Mouse (Mus musculus) forebrain, embryonic 16.5 days (tissue): ENCODE measurements around the gene Nup50. TPM values are rescaled to one million over a fixed set of nuclear protein-coding genes. Genes with fewer than 3 reads are reported as not detected.

Source experiments
- ATAC-seq: fragments of 200-750 bp; cut with Nextera tagmentation; 2 replicates; pipeline ENCODE4 v1.8.0; 2017; ENCODE audit warnings: mild to moderate bottlenecking, moderate library complexity
- H3K27ac ChIP-seq: fragments of 300-500 bp; sonication (generic); 2 replicates; pipeline ENCODE4 v1.5.1; 2014; ENCODE audit warnings: low read length, control low read depth
- H3K27me3 ChIP-seq: fragments of 300-500 bp; sonication (generic); replicated peaks from 2 replicates; pipeline ENCODE4 v1.6.1; 2014; ENCODE audit warnings: low read length; ENCODE audit not compliant: control insufficient read depth, insufficient read depth
- H3K36me3 ChIP-seq: fragments of 300-500 bp; sonication (generic); 2 replicates; pipeline ENCODE4 v1.6.1; 2014; ENCODE audit not compliant: control insufficient read depth, insufficient read depth
- H3K4me1 ChIP-seq: fragments of 300-500 bp; sonication (generic); replicated peaks from 2 replicates; pipeline ENCODE4 v1.6.1; 2014; ENCODE audit warnings: low read length; ENCODE audit not compliant: control insufficient read depth, insufficient read depth
- H3K4me2 ChIP-seq: fragments of 300-500 bp; sonication (generic); 2 replicates; pipeline ENCODE4 v1.6.1; 2014; ENCODE audit warnings: mild to moderate bottlenecking, low read length, control low read depth
- H3K4me3 ChIP-seq: fragments of 300-500 bp; sonication (generic); replicated peaks from 2 replicates; pipeline ENCODE4 v1.5.1; 2014; ENCODE audit warnings: mild to moderate bottlenecking, low read length, control low read depth
- H3K9ac ChIP-seq: fragments of 300-500 bp; sonication (generic); replicated peaks from 2 replicates; pipeline ENCODE4 v1.6.1; 2014; ENCODE audit warnings: low read depth, low read length, control low read depth
- H3K9me3 ChIP-seq: fragments of 300-500 bp; sonication (generic); 2 replicates; pipeline ENCODE4 v1.6.1; 2016; ENCODE audit warnings: low read length; ENCODE audit not compliant: control insufficient read depth
- WGBS: fragments of 180-500 bp; shearing (Covaris S2); extraction: QIAGEN DNeasy Blood & Tissue Kit; methylation state at CpG from one replicate; pipeline ENCODE4 v1.1.7; 2014; 5-methylcytosine and 5-hydroxymethylcytosine counted together
- microRNA-seq: library from miRNA; unstranded; fragments of <30 nt; microRNA quantifications from one replicate; pipeline ENCODE4, GENCODE M21; 2017
- polyA plus RNA-seq: library from polyadenylated mRNA; unstranded; fragments of >200 nt; fragmentation: Nextera tagmentation; extraction: Ambion mirVana; gene quantifications from 2 replicates; pipeline ENCODE4 v1.2.1, GENCODE M21; 2015

The Nup50 gene
- polyA plus RNA-seq, 1 experiment from 2014 or later: 30.1 TPM

- peak overlapping the region; percentile 80 for H3K4me2 ChIP-seq
- peaks cover 51% of the 10 kb centered on the region for H3K4me1 ChIP-seq
- H3K9me3 ChIP-seq: no peaks in the 10 kb centered on the region
- no peak overlapping the region for H3K27ac ChIP-seq
- H3K4me3 ChIP-seq: no peak overlapping the region
- H3K9ac ChIP-seq: 0 out of 2 replicates have a peak overlapping the region, but pooled peaks have one; percentile 10
- H3K27me3 ChIP-seq: no peaks in the 10 kb centered on the region
- H3K36me3 ChIP-seq: no peaks in the 10 kb centered on the region
- WGBS: 87% methylated on average over 12 of the region's 12 CpGs
- no peak for ATAC-seq
Measured at GRCm38 (mm10) chr15:84985516-84986160, 62.4 kb downstream of the Nup50 start.

GRCm38 (mm10) chr15:84986171-84987019 is 63.2 kb downstream of the Nup50 start:
- WGBS: 70% methylated on average over 4 of the region's 4 CpGs
- Histone ChIP-seq H3K27ac (no peak overlapping the region), H3K9me3 (no peaks in the 10 kb centered on the region), H3K9ac (peak overlapping the region; percentile 76), H3K4me1 (peaks cover 51% of the 10 kb centered on the region), H3K36me3 (no peaks in the 10 kb centered on the region), H3K4me2 (peak overlapping the region; percentile 80), H3K4me3 (peak overlapping the region; percentile 90), H3K27me3 (no peaks in the 10 kb centered on the region)
- no peak for ATAC-seq

GRCm38 (mm10) chr15:84987020-84987815 is 64.0 kb downstream of the Nup50 start:
- under 1% methylated on average over 53 of the region's 53 CpGs for WGBS
- H3K4me3 ChIP-seq: peak overlapping the region; percentile 90
- H3K4me1 ChIP-seq: peaks cover 51% of the 10 kb centered on the region
- peak; percentile 45 for ATAC-seq
- no peaks in the 10 kb centered on the region for H3K9me3 ChIP-seq
- H3K27me3 ChIP-seq: no peaks in the 10 kb centered on the region
- H3K4me2 ChIP-seq: peak overlapping the region; percentile 80
- peak overlapping the region; percentile 51 for H3K27ac ChIP-seq
- peak overlapping the region; percentile 76 for H3K9ac ChIP-seq
- H3K36me3 ChIP-seq: no peaks in the 10 kb centered on the region

GRCm38 (mm10) chr15:84987874-84988825 is 64.9 kb downstream of the Nup50 start, which contains the start of gene 5031439G07Rik:
Gene 5031439G07Rik (minus strand): TSS chr15:84988551.
- H3K4me3 ChIP-seq: peak within 1 kb of the TSS; percentile 90
- 2% methylated on average over 56 of the region's 59 CpGs for WGBS
- peak; percentile 90 for ATAC-seq
- no peaks in the 10 kb centered on the region for H3K27me3 ChIP-seq
- H3K27ac ChIP-seq: peak within 1 kb of the TSS; percentile 51
- no peaks in the 10 kb centered on the region for H3K36me3 ChIP-seq
- peaks cover 49% of the 10 kb centered on the region for H3K4me1 ChIP-seq
- peak within 1 kb of the TSS; percentile 80 for H3K4me2 ChIP-seq
- H3K9me3 ChIP-seq: no peaks in the 10 kb centered on the region
- H3K9ac ChIP-seq: peak within 1 kb of the TSS; percentile 76

GRCm38 (mm10) chr15:84989098-84989497 is 65.9 kb downstream of the Nup50 start:
- Histone ChIP-seq H3K9ac (no peak overlapping the region), H3K4me1 (peaks cover 40% of the 10 kb centered on the region), H3K36me3 (no peaks in the 10 kb centered on the region)

GRCm38 (mm10) chr15:84989771-84990170 is 66.6 kb downstream of the Nup50 start:
- H3K4me3 ChIP-seq: no peak overlapping the region
- peaks cover 39% of the 10 kb centered on the region for H3K4me1 ChIP-seq
- no peaks in the 10 kb centered on the region for H3K9me3 ChIP-seq
- peak overlapping the region; percentile 22; the same call in 1 of the 2 replicates for H3K4me2 ChIP-seq
- H3K27ac ChIP-seq: 0 out of 2 replicates have a peak overlapping the region, but pooled peaks have one; percentile 26
- no peaks in the 10 kb centered on the region for H3K27me3 ChIP-seq
- ATAC-seq: no peak
- no peak overlapping the region for H3K9ac ChIP-seq
- no peaks in the 10 kb centered on the region for H3K36me3 ChIP-seq
- 31% methylated on average over 7 of the region's 7 CpGs for WGBS

More at GRCm38 (mm10) chr15:84989098-84989497, 65.9 kb downstream of the Nup50 start:
- Histone ChIP-seq H3K27me3 (no peaks in the 10 kb centered on the region), H3K9me3 (no peaks in the 10 kb centered on the region), H3K4me3 (no peak overlapping the region), H3K4me2 (no peak overlapping the region), H3K27ac (no peak overlapping the region)
- WGBS: 76% methylated on average over 3 of the region's 3 CpGs
- no peak for ATAC-seq

Small RNA genes within 50 kb of the gene (microRNA-seq; reads per million reads assigned to microRNA genes)
- 42.6 reads per million, percentile 42 among the genes with 10 or more reads in this experiment for gene Mir1249

Other genes starting within 250 kb of the Nup50 start
- gene Arhgap8, start 203.4 kb upstream of the Nup50 start, polyA plus RNA-seq: 0.39 and 0.53 TPM in 2 replicates
- 9.7 and 10.2 TPM in 2 replicates for gene Phf21b, start 67.4 kb upstream of the Nup50 start, polyA plus RNA-seq
- gene Gm29666, start 3.4 kb upstream of the Nup50 start, polyA plus RNA-seq: 0.48 and 1.1 TPM in 2 replicates
- 24.2 and 24.8 TPM in 2 replicates for gene 5031439G07Rik, start 65.1 kb downstream of the Nup50 start, polyA plus RNA-seq
- 0.83 and 1.1 TPM in 2 replicates for gene Upk3a, start 93.7 kb downstream of the Nup50 start, polyA plus RNA-seq
- gene Fam118a, start 105.5 kb downstream of the Nup50 start, polyA plus RNA-seq: 35.3 and 38.9 TPM in 2 replicates
- 0.32 and 0.54 TPM in 2 replicates for gene Smc1b, start 208.6 kb downstream of the Nup50 start, polyA plus RNA-seq
- gene Ribc2, start 208.7 kb downstream of the Nup50 start, polyA plus RNA-seq: 0.29 TPM in 1 of 2 replicates, not detected in the other